Mouse (Mus musculus) frontal cortex, adult (tissue): Measurements from ENCODE around the gene Slc4a8.
A peak's percentile ranks its signal among the peaks of the same experiment; 100 is the strongest.

ENCODE experiments used
- ATAC-seq: cut with Nextera tagmentation; 2 replicates; pipeline ENCODE4 v1.9.2; 2017; ENCODE audit warnings: mild to moderate bottlenecking, moderate library complexity, mixed read lengths; ENCODE audit not compliant: low TSS enrichment

Slc4a8 gene

DNA sequence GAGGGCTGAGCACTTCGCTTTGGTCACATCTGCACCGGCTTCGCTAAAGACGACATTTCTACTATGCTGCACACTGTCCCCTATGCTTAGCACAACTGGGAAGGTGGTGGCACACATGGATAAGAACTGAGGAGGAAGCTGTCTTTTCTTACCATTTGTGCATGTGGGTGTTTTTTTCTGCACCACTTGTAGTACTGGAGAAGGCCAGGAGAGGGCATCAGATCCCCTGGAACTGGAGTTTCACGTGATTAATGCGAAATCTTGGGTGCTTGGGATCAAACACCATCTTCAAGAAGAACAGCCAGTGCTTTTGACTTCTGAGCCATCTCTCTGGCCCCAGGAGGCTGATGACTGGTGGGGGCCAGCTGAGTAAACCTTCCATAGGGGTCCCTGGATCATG, 69.1 kb downstream of the Slc4a8 start:
- no peak for ATAC-seq

DNA sequence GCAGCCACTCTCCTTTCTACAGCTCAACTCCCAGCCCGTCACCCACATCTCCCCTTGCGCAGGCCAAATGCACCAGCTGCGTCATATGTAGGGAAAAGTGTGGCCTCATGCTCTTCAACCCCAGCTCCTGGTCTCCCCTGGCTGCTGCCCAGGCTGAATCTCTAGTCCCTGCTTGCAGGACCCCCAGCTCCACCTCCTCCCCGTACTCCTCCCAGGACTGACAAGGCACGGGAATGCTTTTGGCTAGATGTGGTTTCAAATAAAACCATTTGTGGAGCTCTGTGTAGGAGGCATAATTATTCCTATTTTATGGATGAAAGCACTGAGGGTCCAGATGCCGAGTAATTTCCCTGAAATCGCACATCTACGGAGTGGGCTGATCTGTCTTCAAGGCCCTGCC, 70.6 kb downstream of the Slc4a8 start:
- ATAC-seq, result peak; percentile 38

DNA sequence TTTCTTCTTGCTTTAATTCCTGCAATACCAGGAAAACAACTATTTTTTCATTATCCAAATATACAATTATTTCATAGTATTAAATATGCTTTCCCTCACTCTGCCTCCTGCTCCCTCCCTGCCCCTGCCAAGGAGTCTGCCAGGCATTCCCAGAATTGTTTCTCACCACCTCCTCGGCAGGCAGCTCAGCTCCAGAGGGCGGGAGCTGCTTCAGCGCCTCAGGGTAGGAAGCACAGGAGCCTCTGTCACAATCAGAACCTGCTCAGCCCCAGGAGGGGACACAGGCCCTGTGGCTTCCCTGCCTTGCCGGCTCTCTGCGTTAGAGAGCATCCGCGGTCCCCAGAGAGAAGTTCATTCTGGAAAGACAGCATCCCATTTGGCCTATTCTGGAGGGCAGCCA, 71.2 kb downstream of the Slc4a8 start:
- ATAC-seq, result peak; percentile 78

DNA sequence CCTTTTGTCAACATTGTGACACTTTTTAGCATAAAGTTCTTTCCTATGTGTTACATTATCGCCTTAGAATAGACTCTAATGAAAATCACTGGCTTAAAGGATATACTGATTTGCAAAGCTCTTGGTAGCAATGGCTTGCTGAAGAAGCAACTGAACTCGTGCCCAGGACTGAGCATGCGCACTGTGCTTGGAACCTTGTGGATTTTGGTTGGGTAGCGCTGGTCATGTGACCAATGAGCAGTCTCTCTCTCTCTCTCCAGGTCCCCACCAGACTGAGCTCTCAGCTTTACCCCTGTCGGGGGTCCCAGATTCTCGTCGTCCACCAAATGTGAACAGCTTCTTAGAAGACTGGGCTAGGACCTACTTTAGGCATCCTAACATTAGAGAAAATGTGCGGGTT, 75.2 kb downstream of the Slc4a8 start:
- ATAC-seq, result no peak

DNA sequence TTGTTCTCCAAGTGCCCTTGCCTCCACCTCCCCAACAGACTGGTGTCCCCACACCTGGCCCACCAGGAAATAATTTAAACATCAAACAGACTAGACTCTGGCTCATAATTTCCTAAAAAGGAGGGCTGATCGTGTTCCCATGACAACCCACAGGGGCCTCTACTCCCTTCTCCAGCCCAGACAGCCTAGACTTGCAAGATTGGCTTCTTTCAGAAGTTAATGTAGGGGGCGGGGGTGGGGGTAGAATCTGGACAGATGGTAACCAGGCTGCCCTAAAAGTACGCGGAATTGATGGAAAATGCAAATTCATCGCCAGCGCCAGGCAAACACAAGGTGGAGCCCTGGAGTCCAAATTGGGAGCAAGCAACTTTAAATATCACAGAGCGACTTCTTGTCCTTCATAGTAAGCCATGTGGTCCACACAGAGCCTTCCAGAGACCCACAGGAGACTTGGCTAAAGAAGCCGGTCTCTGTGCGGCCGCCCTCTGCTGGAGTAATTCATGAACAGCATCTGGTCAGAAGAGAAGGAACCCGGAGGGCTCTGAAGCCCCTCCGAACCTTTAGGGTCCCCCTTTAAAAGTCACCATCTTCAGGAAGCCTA, 77.2 kb downstream of the Slc4a8 start:
- ATAC-seq, result peak; percentile 82

DNA sequence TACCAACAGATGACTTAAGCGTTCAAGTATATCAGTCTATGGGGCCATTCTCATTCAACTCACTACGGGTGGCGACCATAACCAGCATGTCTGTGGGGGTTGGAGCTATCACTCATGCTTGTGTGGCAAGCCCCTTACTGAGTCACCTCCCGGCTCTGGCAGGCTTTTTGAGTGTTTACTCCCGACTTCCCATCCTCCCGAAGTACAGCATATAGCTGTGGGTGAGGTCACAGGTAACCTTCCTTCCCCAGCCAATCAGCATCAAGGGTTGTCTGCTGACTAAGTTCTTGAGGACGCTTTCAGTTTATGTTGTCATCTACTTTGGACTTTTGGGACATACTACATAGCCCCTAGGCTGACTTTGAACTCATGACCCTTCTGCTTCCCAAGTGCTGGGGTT, 82.8 kb downstream of the Slc4a8 start:
- no peak for ATAC-seq

DNA sequence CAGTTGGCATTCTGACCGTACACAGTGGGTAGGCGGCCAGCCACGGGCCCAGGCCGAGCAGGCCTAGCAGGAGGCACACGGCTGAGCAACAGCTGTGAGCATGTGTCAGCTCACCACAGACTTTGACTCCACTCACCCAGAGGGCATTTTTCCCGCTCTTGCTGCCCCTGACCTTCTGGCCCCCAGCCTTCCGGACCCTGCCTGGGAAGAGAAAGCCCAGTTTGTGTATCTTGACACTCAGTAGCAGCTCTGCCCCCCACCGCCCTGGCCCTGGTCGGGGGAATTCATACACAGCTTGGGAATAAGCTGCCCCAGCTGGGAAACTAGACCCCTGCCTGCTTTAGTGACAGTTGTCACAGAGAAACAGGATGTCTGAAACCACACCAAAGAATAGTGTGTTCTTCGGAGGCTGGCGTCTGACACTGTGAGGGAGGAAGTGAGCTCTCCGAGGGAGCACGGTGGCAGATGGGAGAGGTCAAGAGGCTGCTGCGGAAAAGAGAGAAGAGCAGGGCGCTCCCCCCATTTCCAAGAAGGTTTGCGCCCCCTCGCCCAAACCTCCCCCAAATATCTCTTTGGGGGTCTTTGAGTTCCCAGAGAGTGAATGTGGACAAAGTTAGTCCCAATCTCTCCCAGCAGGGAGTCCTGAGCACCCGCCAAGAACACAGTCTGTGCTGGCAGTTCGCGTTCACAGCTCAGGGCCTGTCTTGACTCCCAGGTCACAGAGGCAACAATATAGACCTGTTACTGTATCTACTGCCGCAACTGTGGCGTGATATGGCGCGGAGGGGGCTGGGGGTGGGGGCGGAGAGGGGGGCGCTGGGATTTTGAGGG, 83.7 kb downstream of the Slc4a8 start:
- no peak for ATAC-seq

DNA sequence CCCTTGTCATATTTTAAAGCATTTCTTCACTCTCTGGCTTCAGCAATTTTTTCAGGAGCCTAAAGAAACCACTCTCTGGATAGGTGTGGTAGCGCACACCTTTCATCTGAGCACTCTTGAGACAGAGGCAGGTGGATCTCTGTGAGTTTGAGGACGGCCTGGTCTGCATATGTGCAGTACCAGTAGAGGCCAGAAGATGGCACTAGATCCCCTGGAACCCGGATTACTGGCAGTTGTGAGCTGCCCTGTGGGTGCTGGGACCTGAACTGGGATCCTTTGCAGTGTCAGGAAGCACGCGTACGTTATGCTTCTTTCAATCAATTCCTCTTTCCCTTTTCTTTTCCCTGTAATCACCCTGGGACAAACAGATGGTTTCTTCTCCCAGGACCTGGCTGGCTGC, 85.6 kb downstream of the Slc4a8 start:
- ATAC-seq, result no peak

DNA sequence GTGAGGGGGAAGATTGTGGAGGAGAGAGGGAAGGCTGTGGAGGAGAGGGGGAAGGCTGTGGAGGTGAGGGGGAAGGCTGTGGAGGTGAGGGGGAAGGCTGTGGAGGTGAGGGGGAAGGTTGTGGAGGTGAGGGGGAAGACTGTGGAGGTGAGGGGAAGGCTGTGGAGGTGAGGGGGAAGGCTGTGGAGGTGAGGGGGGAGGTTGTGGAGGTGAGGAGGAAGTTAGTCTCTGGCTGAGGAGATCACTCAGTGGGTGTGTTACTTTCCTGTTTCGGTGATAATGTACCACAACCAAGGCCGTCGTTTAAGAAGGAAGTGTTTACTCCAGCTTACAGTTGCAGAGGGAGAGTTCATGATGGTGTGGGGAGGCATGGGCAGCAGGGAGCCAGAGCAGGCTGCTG, 96.0 kb downstream of the Slc4a8 start:
- no peak for ATAC-seq

DNA sequence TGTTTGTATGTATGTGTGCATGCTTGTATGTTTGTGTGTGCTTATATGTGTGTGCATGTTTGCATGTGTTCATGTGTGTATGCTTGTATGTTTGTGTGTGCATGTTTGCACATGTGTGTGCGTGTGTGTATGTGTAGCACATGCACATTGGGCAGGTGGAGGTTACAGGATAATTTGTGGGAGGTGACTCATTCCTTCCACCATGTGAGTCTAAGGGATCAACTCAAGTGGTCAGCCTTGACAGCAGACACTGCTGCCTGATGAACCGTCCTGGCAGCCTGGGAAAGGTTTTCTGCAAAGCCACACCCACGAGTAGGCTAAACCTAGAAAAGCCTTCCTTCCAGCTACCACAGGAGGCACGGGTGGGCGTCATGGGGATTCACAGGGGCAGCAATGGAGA, 99.3 kb downstream of the Slc4a8 start:
- no peak for ATAC-seq

DNA sequence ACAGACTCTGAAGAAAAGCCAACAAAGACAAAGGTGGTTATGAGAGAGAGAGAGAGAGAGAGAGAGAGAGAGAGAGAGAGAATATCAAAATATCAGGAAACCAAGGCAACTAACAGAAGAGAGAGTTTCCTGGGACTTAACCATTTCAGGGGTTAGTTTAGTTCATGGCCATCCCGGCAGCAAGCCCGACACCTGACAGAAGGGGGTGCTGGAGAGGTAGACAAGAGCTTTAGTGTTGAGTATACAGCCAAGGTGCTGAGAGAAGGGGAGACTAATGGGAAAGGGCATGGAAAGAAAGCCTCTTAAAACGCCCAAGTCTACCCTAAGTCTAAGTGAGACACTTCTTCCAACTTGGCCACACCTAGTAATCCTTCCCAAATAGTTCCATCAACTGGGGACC, 104.0 kb downstream of the Slc4a8 start:
- ATAC-seq, result no peak

DNA sequence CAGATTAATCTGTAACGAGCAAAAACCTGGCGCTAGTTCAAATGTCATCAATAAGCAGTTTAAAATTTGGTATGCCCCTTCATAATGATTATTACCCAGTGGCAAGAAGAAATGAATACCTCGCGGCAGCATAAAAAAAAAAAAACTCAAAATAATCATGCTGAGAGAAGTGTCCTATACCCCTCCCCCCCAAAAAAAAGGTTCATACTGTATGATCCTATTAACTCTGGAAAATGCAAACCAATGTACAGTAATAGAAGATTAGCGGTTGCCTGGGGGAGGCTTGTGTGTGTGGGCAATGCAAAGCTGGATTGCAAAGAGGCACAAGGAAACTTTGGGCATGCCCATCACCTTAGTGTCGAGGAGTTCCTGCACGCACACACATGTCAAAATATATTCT, 108.0 kb downstream of the Slc4a8 start, which contains the start of gene Scn8a:
Gene Scn8a (plus strand): TSS at position 301 of the 400 bp plus-strand sequence.
- ATAC-seq, result no peak

DNA sequence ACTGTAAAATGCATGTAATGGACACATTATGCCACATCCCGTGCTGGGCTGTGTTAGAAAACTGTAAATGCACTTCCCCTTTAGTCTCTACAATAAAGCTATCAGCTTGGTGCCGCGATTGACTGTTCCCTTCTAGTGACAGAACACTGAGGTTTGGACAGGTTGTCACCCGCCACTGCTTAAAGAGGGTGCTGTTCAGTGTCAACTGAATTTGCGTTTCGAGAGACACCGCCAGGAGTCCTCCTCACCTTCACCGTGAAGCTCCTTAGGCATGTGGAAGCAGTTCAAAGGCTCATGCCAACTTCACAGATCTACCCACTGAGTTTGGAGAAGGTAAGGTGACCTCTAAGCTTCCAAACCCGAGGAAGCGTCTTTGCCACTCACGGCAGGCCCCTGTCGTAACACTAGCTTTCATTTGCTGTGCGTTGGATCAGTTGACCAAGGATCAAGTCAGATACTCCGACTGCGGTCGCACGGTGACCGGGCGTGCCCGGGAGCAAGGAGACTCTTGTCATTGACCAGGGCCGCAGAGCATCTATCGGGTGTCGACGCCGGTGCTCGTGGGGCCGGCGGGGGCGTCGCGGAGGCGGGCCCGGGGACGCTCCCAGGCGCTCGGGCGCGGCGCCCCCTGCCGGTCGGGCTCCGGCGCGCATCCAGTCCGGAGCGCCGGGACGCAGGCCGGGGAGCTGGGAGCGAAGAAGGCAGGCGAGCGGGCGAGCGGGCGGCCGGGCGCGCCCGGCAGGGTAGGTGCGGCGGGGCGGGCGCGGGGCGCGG, 108.6 kb downstream of the Slc4a8 start:
- ATAC-seq, result peak; percentile 53

DNA sequence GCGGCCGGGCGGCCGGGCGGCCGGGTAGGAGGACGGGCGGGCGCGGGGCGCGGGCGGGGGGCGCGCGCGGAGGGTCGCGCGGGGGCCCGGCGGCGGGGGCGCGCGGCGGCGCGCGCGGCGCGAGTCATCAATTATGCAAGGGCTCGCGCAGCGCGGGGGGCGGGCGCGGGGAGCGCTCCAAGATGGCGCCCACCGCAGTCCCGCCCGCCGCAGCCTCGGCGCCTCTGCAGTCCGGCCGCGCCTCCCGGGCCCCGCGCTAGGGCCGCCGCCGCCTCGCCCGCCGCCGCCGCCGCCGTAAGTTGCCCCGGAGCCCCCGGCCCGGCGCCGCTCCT, 109.2 kb downstream of the Slc4a8 start:
- ATAC-seq, result peak; percentile 32; the same call in 1 of the 2 replicates

DNA sequence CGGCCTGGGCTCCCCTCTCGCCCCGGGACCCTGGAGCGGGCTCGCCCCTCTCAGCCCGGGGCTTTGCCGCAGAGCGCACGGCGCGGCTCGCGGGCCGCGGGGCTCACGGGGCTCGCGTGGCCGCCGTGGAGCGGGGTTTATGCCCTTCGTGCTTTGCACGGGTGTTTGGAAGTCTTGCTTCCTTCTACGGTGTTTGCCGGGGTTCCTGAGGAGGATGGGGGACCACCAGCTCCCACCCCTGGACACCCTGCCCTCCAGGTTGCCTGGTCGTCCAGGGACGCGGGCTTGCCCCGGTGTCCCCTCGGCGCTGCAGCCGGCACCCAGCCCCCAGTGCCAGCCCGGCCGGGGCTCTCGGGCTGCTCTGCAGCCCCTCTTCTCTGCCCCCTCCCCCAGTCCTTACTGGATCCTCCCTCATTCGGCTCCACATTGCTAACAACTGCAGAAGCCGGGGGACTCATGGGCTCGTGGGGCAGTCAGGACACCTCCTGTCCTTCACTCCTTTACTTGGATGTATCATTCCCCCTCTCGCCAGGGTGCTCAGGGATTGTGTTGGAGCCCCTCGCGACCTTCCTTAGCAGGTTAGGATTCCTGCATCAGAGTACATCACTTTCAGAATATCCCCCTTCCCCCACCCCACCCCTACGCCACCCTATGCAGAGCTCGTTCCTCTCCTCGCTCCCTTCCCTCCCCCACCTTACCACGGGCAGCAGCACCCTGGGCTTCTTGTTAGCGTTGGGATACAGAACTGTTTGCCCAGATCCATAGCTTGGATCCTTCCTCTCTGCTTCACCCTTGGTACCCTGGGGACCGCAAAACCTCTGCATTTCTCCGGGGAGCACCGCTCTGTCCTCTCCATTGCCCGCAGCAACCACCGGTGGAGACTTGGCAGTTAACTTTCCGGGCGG, 109.8 kb downstream of the Slc4a8 start:
- ATAC-seq, result peak; percentile 28; the same call in 1 of the 2 replicates

DNA sequence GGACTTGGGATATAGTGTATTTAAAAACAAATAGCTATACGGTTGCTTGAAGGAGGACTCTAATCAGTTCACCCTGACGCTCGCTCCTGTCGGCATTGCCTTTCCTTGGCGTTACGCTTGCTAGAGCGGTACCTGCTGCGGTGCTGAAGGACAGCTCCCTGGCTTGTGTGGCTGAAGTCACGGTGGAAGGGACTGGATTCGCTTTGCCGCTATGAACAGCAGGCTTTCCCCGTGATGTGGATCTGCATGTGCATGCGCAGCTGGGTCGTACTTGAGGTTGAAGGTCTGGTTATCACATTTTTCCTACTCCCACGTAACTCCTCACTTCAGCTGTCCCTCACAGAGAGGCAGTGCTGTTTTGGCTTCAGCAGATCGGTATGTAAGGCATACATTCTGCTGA, 111.6 kb downstream of the Slc4a8 start:
- no peak for ATAC-seq
